Mouse (Mus musculus) ES-Bruce4 (cell line): ENCODE results near the gene Gria4.

Experiments used
- CTCF ChIP-seq: IDR thresholded peaks from one replicate; pipeline ENCODE4 v1.8.1; 2011; ENCODE audit warnings: low read depth, low read length
- EP300 ChIP-seq: IDR thresholded peaks from 2 replicates; pipeline ENCODE4 v1.6.1; 2011; ENCODE audit warnings: low read depth, low read length; ENCODE audit not compliant: insufficient read depth
- POLR2A ChIP-seq: IDR thresholded peaks from one replicate; pipeline ENCODE4 v1.8.1; 2011; ENCODE audit warnings: low read length; ENCODE audit not compliant: insufficient read depth

- TF ChIP-seq EP300: no peak
- no peak for TF ChIP-seq POLR2A
- no peak for TF ChIP-seq CTCF
These were observed 338.4 kb downstream of the Gria4 start for GRCm38 (mm10) chr9:4457644-4458043.
